Mouse (Mus musculus): ENCODE measurements around the gene Gsto1.

- TF ChIP-seq CTCF (IDR thresholded peaks at IDR 0.05; ENCODE audit: borderline replicate concordance, insufficient read depth, low read length) (no peak), POLR2A (IDR thresholded peaks at IDR 0.05; ENCODE audit: low read depth, low read length) (no peak)
Measured at GRCm38 (mm10) chr19:47888037-47888436, 33.3 kb downstream of the Gsto1 start.
